Mouse (Mus musculus) CD8-positive naive resting alpha-beta T cell, adult 2 months (primary cell): ENCODE data around the gene Zbtb16.

Source experiments
- DNase-seq, 2 experiments: peaks; one replicate each; pipeline ENCODE4 v3.0.0; 2022; ENCODE audit warnings: low read depth in 2 of 2, low spot score in 2 of 2

Zbtb16 gene

GRCm38 (mm10) chr9:48803460-48804240 lies 32.4 kb downstream of the Zbtb16 start:
- DNase-seq = no peak

- no peak for DNase-seq
Measured at GRCm38 (mm10) chr9:48802374-48802773, 33.6 kb downstream of the Zbtb16 start.

GRCm38 (mm10) chr9:48801322-48801721 lies 34.7 kb downstream of the Zbtb16 start:
- no peak for DNase-seq

- DNase-seq = no peak
Measured at GRCm38 (mm10) chr9:48800627-48801026, 35.4 kb downstream of the Zbtb16 start.

- no peak for DNase-seq
Measured at GRCm38 (mm10) chr9:48798044-48798443, 38.0 kb downstream of the Zbtb16 start.

- no peak for DNase-seq
Measured at GRCm38 (mm10) chr9:48796267-48796822, 39.7 kb downstream of the Zbtb16 start.

GRCm38 (mm10) chr9:48795740-48796139 lies 40.3 kb downstream of the Zbtb16 start:
- no peak for DNase-seq

- no peak for DNase-seq
Measured at GRCm38 (mm10) chr9:48795095-48795494, 40.9 kb downstream of the Zbtb16 start.

GRCm38 (mm10) chr9:48794463-48794862 lies 41.6 kb downstream of the Zbtb16 start:
- no peak for DNase-seq

- DNase-seq = no peak
Measured at GRCm38 (mm10) chr9:48793638-48794188, 42.3 kb downstream of the Zbtb16 start.

- no peak for DNase-seq
Measured at GRCm38 (mm10) chr9:48790575-48790974, 45.4 kb downstream of the Zbtb16 start.

GRCm38 (mm10) chr9:48787906-48788410 lies 48.1 kb downstream of the Zbtb16 start:
- DNase-seq = no peak

GRCm38 (mm10) chr9:48787321-48787720 lies 48.7 kb downstream of the Zbtb16 start:
- DNase-seq = no peak

GRCm38 (mm10) chr9:48786814-48787213 lies 49.2 kb downstream of the Zbtb16 start:
- DNase-seq = no peak

GRCm38 (mm10) chr9:48784937-48785336 lies 51.1 kb downstream of the Zbtb16 start:
- no peak for DNase-seq

- DNase-seq = no peak
Measured at GRCm38 (mm10) chr9:48783292-48783691, 52.7 kb downstream of the Zbtb16 start.

GRCm38 (mm10) chr9:48782284-48783060 lies 53.5 kb downstream of the Zbtb16 start:
- DNase-seq = no peak

GRCm38 (mm10) chr9:48776268-48776667 lies 59.8 kb downstream of the Zbtb16 start:
- no peak for DNase-seq

GRCm38 (mm10) chr9:48775561-48775960 lies 60.5 kb downstream of the Zbtb16 start:
- DNase-seq = no peak

GRCm38 (mm10) chr9:48773710-48774109 lies 62.3 kb downstream of the Zbtb16 start:
- no peak for DNase-seq

- DNase-seq = no peak
Measured at GRCm38 (mm10) chr9:48773130-48773529, 62.9 kb downstream of the Zbtb16 start.

- no peak for DNase-seq
Measured at GRCm38 (mm10) chr9:48771504-48771903, 64.5 kb downstream of the Zbtb16 start.
